Mouse (Mus musculus): ENCODE results near the gene Zfp384. TPM values are rescaled to one million over a fixed set of nuclear protein-coding genes. Genes with fewer than 3 reads are reported as not detected.

Zfp384 gene
- polyA plus RNA-seq, 1 experiment from 2014 or later = 8.7 TPM

- no peak overlapping the region for H3K4me3 ChIP-seq (ENCODE audit: low read length)
- no peak for ATAC-seq (replicated peaks; ENCODE audit: extremely low read depth, insufficient read depth, low FRiP score)
- no peaks in the 10 kb centered on the region for H3K36me3 ChIP-seq (ENCODE audit: control insufficient read depth, insufficient read depth)
- 0 out of 2 replicates have a peak, but pooled peaks cover 2% of the 10 kb centered on the region for H3K9me3 ChIP-seq (replicated peaks; ENCODE audit: control insufficient read depth, low read length)
- no peak overlapping the region for H3K4me2 ChIP-seq (ENCODE audit: low read depth, low read length)
- WGBS = 76% methylated on average over 9 of the region's 9 CpGs
- peaks cover 53% of the 10 kb centered on the region for H3K27me3 ChIP-seq (ENCODE audit: control insufficient read depth, insufficient read depth, low read length)
- no peak overlapping the region for H3K9ac ChIP-seq (ENCODE audit: low read length)
- no peak overlapping the region for H3K27ac ChIP-seq (ENCODE audit: low read length)
- H3K4me1 ChIP-seq (ENCODE audit: control insufficient read depth, insufficient read depth, low read length) = peaks cover 11% of the 10 kb centered on the region
Measured at GRCm38 (mm10) chr6:124993365-124993764, 15.6 kb upstream of the Zfp384 start.

- Histone ChIP-seq H3K9me3 (replicated peaks; ENCODE audit: control insufficient read depth, low read length) (0 out of 2 replicates have a peak, but pooled peaks cover 2% of the 10 kb centered on the region), H3K27me3 (ENCODE audit: control insufficient read depth, insufficient read depth, low read length) (peaks cover 58% of the 10 kb centered on the region), H3K27ac (ENCODE audit: low read length) (no peak overlapping the region), H3K4me2 (ENCODE audit: low read depth, low read length) (no peak overlapping the region), H3K4me3 (ENCODE audit: low read length) (no peak overlapping the region), H3K9ac (ENCODE audit: low read length) (no peak overlapping the region), H3K36me3 (ENCODE audit: control insufficient read depth, insufficient read depth) (no peaks in the 10 kb centered on the region), H3K4me1 (ENCODE audit: control insufficient read depth, insufficient read depth, low read length) (peaks cover 12% of the 10 kb centered on the region)
- 12% methylated on average over 11 of the region's 11 CpGs for WGBS
- ATAC-seq (replicated peaks; ENCODE audit: extremely low read depth, insufficient read depth, low FRiP score) = no peak
Measured at GRCm38 (mm10) chr6:124993876-124994275, 15.1 kb upstream of the Zfp384 start.

GRCm38 (mm10) chr6:124995246-124995645, 13.7 kb upstream of the Zfp384 start:
- Histone ChIP-seq H3K9ac (ENCODE audit: low read length) (no peak overlapping the region), H3K27me3 (ENCODE audit: control insufficient read depth, insufficient read depth, low read length) (peaks cover 71% of the 10 kb centered on the region), H3K4me1 (ENCODE audit: control insufficient read depth, insufficient read depth, low read length) (peaks cover 12% of the 10 kb centered on the region), H3K4me3 (ENCODE audit: low read length) (no peak overlapping the region), H3K36me3 (ENCODE audit: control insufficient read depth, insufficient read depth) (no peaks in the 10 kb centered on the region), H3K27ac (ENCODE audit: low read length) (no peak overlapping the region), H3K9me3 (replicated peaks; ENCODE audit: control insufficient read depth, low read length) (no peaks in the 10 kb centered on the region), H3K4me2 (ENCODE audit: low read depth, low read length) (no peak overlapping the region)
- no peak for ATAC-seq (replicated peaks; ENCODE audit: extremely low read depth, insufficient read depth, low FRiP score)
- WGBS = 70% methylated on average over 7 of the region's 7 CpGs

GRCm38 (mm10) chr6:124995831-124996403, 13.0 kb upstream of the Zfp384 start:
- WGBS = 48% methylated on average over 8 of the region's 8 CpGs
- Histone ChIP-seq H3K27me3 (ENCODE audit: control insufficient read depth, insufficient read depth, low read length) (peaks cover 76% of the 10 kb centered on the region), H3K27ac (ENCODE audit: low read length) (no peak overlapping the region), H3K4me3 (ENCODE audit: low read length) (no peak overlapping the region), H3K9ac (ENCODE audit: low read length) (no peak overlapping the region), H3K4me2 (ENCODE audit: low read depth, low read length) (no peak overlapping the region), H3K4me1 (ENCODE audit: control insufficient read depth, insufficient read depth, low read length) (peaks cover 12% of the 10 kb centered on the region), H3K36me3 (ENCODE audit: control insufficient read depth, insufficient read depth) (no peaks in the 10 kb centered on the region), H3K9me3 (replicated peaks; ENCODE audit: control insufficient read depth, low read length) (no peaks in the 10 kb centered on the region)
- no peak for ATAC-seq (replicated peaks; ENCODE audit: extremely low read depth, insufficient read depth, low FRiP score)

GRCm38 (mm10) chr6:124996551-124997501, 12.1 kb upstream of the Zfp384 start, which contains the start of gene Pianp:
Gene Pianp, plus strand, starts transcription at chr6:124996694.
- Histone ChIP-seq H3K36me3 (ENCODE audit: control insufficient read depth, insufficient read depth) (no peaks in the 10 kb centered on the region), H3K27me3 (ENCODE audit: control insufficient read depth, insufficient read depth, low read length) (peaks cover 76% of the 10 kb centered on the region), H3K4me3 (ENCODE audit: low read length) (peak within 1 kb of the TSS; percentile 65), H3K27ac (ENCODE audit: low read length) (no peak within 1 kb of the TSS), H3K9me3 (replicated peaks; ENCODE audit: control insufficient read depth, low read length) (no peaks in the 10 kb centered on the region), H3K4me2 (ENCODE audit: low read depth, low read length) (peak within 1 kb of the TSS; percentile 99), H3K9ac (ENCODE audit: low read length) (peak within 1 kb of the TSS; percentile 73), H3K4me1 (ENCODE audit: control insufficient read depth, insufficient read depth, low read length) (peaks cover 12% of the 10 kb centered on the region)
- peak; percentile 37; the same call in 1 of the 2 replicates for ATAC-seq (replicated peaks; ENCODE audit: extremely low read depth, insufficient read depth, low FRiP score)
- WGBS = 1% methylated on average over 64 of the region's 78 CpGs

- H3K9ac ChIP-seq (ENCODE audit: low read length) = no peak overlapping the region
- no peak overlapping the region for H3K27ac ChIP-seq (ENCODE audit: low read length)
- 0 out of 2 replicates have a peak overlapping the region, but pooled peaks have one; percentile 12 for H3K4me2 ChIP-seq (ENCODE audit: low read depth, low read length)
- H3K36me3 ChIP-seq (ENCODE audit: control insufficient read depth, insufficient read depth) = no peaks in the 10 kb centered on the region
- 5% methylated on average over 8 of the region's 8 CpGs for WGBS
- H3K9me3 ChIP-seq (replicated peaks; ENCODE audit: control insufficient read depth, low read length) = no peaks in the 10 kb centered on the region
- no peak overlapping the region; the same call in 1 of the 2 replicates for H3K4me3 ChIP-seq (ENCODE audit: low read length)
- peaks cover 72% of the 10 kb centered on the region for H3K27me3 ChIP-seq (ENCODE audit: control insufficient read depth, insufficient read depth, low read length)
- ATAC-seq (replicated peaks; ENCODE audit: extremely low read depth, insufficient read depth, low FRiP score) = no peak
- peaks cover 12% of the 10 kb centered on the region for H3K4me1 ChIP-seq (ENCODE audit: control insufficient read depth, insufficient read depth, low read length)
Measured at GRCm38 (mm10) chr6:124998066-124998465, 10.9 kb upstream of the Zfp384 start.

- Histone ChIP-seq H3K36me3 (ENCODE audit: control insufficient read depth, insufficient read depth) (no peaks in the 10 kb centered on the region), H3K4me2 (ENCODE audit: low read depth, low read length) (no peak overlapping the region), H3K9ac (ENCODE audit: low read length) (no peak overlapping the region), H3K4me3 (ENCODE audit: low read length) (no peak overlapping the region), H3K9me3 (replicated peaks; ENCODE audit: control insufficient read depth, low read length) (no peaks in the 10 kb centered on the region), H3K27ac (ENCODE audit: low read length) (no peak overlapping the region), H3K27me3 (ENCODE audit: control insufficient read depth, insufficient read depth, low read length) (peaks cover 65% of the 10 kb centered on the region), H3K4me1 (ENCODE audit: control insufficient read depth, insufficient read depth, low read length) (peaks cover 21% of the 10 kb centered on the region)
- ATAC-seq (replicated peaks; ENCODE audit: extremely low read depth, insufficient read depth, low FRiP score) = no peak
- WGBS = 34% methylated on average over 14 of the region's 14 CpGs
Measured at GRCm38 (mm10) chr6:124999091-124999490, 9.9 kb upstream of the Zfp384 start.

GRCm38 (mm10) chr6:124999546-124999945, 9.4 kb upstream of the Zfp384 start:
- Histone ChIP-seq H3K27me3 (ENCODE audit: control insufficient read depth, insufficient read depth, low read length) (peaks cover 60% of the 10 kb centered on the region), H3K4me3 (ENCODE audit: low read length) (no peak overlapping the region), H3K36me3 (ENCODE audit: control insufficient read depth, insufficient read depth) (no peaks in the 10 kb centered on the region), H3K4me1 (ENCODE audit: control insufficient read depth, insufficient read depth, low read length) (peaks cover 24% of the 10 kb centered on the region), H3K4me2 (ENCODE audit: low read depth, low read length) (no peak overlapping the region), H3K9me3 (replicated peaks; ENCODE audit: control insufficient read depth, low read length) (no peaks in the 10 kb centered on the region), H3K27ac (ENCODE audit: low read length) (no peak overlapping the region), H3K9ac (ENCODE audit: low read length) (no peak overlapping the region)
- ATAC-seq (replicated peaks; ENCODE audit: extremely low read depth, insufficient read depth, low FRiP score) = no peak
- WGBS = 26% methylated on average over 10 of the region's 10 CpGs

GRCm38 (mm10) chr6:125003706-125004105, 5.2 kb upstream of the Zfp384 start:
- H3K27me3 ChIP-seq (ENCODE audit: control insufficient read depth, insufficient read depth, low read length) = peaks cover 22% of the 10 kb centered on the region
- peaks cover 17% of the 10 kb centered on the region for H3K4me1 ChIP-seq (ENCODE audit: control insufficient read depth, insufficient read depth, low read length)
- ATAC-seq (replicated peaks; ENCODE audit: extremely low read depth, insufficient read depth, low FRiP score) = no peak
- WGBS = 22% methylated on average over 3 of the region's 3 CpGs
- peak overlapping the region; percentile 53 for H3K4me2 ChIP-seq (ENCODE audit: low read depth, low read length)
- no peak overlapping the region for H3K27ac ChIP-seq (ENCODE audit: low read length)
- peak overlapping the region; percentile 31 for H3K9ac ChIP-seq (ENCODE audit: low read length)
- H3K4me3 ChIP-seq (ENCODE audit: low read length) = peak overlapping the region; percentile 10; the same call in 1 of the 2 replicates
- no peaks in the 10 kb centered on the region for H3K36me3 ChIP-seq (ENCODE audit: control insufficient read depth, insufficient read depth)
- H3K9me3 ChIP-seq (replicated peaks; ENCODE audit: control insufficient read depth, low read length) = no peaks in the 10 kb centered on the region
